Mouse (Mus musculus): Measurements from ENCODE around the gene Odf3b.

Gene Odf3b

DNA sequence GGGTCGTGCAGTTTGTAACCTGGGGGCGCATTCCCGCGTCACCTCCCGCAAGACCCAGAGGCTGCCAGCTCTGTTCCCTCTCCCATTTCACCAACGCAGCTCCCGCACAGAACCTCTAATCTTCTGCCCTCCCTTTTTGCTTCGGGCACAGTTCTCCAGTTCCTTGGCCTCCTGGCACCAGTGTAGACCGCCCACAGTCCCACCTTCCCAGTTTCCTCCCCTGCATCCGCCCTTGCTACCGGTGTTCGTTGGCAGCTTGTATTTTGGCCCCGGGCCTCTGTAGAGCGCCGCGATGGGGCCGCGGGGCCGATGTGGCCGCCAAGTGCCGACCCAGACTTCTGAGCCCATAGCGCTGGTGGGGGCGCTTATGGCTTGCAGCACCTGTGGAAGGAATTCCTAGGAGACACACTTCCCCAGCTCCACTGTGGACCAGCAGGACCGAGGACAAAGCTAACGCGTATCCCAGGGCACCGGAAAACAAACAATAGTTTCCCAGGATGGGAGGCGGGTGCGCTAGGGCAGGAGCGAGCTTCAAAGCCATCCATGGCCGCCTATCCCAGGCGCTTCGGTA is at the start of gene Odf3b:
Gene Odf3b, minus strand, starts transcription at position 452 of the 571 bp plus-strand sequence.
- no peak for DNase-seq (ENCODE audit: low spot score)

DNA sequence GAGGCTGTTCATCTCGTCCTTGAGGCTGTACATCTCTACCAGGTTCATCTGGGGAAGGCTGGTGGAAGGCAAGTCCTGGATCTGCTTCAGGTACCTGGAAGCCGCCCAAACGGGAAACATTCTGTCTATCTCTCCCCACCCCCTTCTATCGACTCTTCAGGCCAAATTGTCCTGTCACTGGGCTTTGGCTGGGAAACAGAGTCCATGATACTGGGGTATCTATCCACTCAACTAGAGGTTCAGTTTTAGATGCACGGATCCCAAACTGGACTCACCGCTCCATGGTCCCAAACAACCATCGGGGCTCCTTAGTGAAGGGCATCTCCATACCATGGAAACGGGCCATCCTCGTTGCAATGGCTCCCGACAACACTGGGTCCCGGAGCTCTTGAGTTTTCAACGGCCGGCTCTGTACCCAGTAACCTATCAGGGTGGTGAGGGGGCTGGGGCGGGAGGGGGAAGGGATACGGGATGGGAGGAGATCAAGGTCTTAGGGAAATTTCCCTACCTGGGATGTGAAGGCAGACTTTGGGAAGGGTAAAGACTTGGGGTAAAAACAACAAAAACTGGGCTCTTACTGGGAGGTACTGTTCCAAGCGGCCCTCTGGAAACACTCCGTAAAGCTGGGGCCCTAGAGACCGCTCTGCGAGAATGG is 49.2 kb upstream of the Odf3b start:
- DNase-seq (ENCODE audit: low spot score): no peak

DNA sequence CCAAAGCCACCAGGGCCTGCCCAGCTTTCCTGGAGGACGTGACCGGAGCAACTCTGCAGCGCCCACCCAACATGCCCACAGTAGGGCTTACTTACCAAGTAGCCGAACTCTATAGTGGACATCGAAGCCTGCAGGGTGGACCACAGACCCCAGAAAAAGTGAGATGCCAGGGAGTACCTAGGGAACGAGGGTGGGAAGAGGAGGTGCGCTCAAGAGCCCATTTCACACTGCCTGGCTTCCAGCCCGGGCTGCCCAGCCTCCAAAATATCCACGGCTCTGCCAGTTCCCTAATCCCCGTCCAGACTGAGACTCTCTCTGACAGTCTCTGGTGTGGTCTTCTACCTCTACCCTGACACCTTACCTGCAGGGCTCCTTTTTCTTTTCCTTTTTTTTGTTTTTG is 47.6 kb upstream of the Odf3b start:
- no peak for DNase-seq (ENCODE audit: low spot score)

DNA sequence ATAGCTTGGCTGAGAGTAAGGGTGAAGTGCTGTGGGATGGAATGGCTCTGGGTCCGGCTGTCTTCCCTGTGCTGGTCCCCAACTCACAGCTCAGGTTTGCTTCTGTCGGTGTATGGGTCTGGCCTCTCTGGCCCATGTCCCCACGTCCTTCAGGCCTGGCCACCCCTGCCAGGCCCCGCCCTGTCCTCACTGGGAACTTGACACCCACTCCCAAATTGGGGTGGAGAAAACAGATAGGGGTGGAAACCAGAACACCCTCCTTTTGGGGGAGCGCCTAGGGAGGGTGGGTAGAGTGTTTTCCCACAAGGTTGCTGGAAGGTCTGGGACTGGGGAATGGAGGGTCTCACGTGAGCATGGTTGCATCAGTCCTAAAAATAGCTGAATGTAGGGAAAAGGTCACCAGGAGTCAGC is 46.6 kb upstream of the Odf3b start, which contains the start of gene Cpt1b:
Gene Cpt1b, minus strand, starts transcription at position 153 of the 411 bp plus-strand sequence.
- DNase-seq (ENCODE audit: low spot score): no peak

DNA sequence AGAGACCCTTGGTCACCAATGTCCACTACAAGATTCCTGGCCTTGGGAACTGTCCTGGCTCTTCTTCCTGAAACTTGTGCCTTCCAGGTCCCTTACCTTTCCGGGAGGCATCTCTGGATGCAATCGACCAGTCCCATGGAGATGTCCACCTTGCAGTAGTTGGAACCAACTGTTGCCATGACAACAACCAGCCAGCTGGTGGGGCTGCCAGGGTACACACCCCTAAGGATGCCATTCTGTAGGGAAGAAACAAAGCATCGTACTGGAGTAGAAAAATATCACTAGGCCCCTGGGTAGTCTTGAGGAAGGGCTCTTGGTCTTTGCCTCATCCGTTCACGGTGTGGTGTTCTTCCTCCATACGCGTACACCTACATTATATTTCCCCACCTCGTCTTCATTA is 45.5 kb upstream of the Odf3b start:
- no peak for DNase-seq (ENCODE audit: low spot score)

DNA sequence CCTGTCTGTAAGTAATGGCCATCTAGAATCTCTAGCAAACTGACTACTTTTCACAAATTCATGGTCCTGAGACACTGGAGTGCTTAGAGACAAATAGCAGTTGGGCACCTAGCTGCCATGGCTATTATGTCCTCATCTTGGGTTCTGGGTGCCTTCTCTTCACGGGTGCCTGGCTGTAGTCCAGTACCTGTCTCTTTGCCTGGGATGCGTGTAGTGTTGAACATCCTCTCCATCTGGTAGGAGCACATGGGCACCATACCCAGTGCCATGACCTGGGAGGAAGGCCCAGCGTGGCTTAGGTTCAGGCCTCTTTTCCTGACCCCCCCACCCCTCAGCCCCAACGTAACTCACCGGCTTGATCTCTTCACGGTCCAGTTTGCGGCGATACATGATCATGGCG is 42.9 kb upstream of the Odf3b start:
- DNase-seq (ENCODE audit: low spot score): no peak

DNA sequence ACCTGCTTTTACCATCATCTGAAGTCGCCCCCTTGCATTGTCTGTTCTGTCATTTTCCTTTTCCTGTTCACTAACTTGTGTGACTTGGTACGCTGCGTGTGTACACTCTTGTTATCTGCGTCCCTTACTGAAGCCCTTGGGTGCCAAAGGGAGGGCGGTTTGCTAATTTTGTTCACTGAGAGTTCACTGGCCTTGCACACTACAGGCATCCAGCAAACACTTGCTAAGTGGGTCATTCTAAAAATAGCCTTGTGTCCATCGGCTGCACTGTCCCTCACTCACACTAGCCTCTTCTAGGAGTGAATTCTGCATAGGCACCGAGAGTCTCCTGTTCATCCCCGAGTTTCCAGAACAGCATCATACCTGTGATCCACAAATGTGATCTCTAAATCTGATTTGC is 36.2 kb upstream of the Odf3b start:
- DNase-seq (ENCODE audit: low spot score): no peak

DNA sequence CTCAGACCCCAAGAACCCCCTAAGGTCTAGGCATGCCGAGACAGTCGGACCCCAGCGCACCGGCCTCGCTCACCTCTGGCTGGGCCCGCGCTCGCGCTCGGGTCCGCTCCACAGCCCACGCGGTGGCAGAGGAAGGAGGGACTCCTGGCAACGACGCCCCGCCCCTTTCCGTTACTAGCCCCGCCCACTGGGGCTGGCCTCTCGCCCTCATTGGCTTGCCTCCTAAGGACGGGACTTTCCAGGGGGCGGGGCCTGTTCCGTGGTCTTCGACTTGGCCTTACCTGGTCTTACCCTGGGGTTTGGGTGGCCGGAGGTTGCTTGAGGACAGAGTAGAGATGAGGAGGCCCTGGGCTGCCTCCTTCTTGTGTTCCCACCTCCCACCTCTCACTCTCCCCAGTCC is 31.0 kb upstream of the Odf3b start, which contains the start of gene Syce3:
Gene Syce3, minus strand, starts transcription at position 386 of the 400 bp plus-strand sequence.
- DNase-seq (ENCODE audit: low spot score): no peak

DNA sequence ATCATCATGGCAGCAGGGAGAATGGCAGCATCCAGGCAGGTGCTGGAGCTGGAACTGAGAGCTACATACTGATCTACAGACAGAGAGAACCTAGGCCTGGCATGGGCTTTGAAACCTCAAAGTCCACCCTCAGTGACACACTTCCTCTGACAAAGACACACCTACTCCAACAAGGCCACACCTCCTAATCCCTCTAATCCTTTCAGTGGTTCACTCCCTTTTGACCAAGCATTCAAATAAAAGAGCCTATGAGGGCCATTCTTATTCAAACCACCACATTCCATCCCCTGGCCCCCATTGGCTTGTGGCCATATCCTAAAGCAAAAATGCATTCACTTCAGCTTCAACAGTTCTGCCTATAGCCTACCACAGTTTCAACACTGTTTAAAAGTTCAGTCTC is 27.6 kb upstream of the Odf3b start:
- no peak for DNase-seq (ENCODE audit: low spot score)

DNA sequence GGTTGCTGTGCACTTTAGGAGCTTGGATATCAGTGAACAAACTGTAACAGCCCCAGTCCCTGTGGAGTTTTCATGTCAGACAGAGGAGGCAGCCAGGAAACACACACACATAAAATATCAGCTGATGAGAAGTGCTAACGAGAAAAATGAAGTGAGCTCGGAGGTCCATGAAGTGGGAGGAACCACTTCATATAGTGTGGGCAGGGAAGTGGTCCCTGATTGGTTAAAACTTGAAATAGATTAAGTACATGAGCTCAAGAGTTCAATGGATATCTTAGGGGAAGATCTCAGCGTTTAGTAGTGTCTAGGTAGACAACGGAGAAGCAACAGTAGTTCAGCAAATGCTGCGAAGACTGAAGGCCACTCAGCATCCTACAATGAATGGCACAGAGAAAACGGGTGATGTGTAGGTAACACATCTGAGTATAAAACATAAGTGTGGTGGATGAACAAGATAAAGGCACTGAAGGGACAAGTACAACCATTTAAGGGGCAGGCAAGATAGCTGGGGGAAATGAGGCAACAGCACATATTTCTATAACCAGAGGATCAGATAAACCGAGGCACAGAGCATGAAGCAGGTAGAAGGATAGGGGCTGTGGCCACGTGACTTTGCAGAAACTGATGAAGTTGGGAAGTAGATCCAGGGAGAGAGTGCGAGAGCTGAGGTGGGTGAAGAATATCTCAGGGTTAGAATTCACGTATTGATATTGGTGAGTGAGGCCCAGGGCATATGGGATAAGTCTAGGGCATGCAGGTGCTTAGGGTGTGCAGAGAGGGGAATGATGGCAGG is 25.9 kb upstream of the Odf3b start:
- DNase-seq (ENCODE audit: low spot score): no peak

DNA sequence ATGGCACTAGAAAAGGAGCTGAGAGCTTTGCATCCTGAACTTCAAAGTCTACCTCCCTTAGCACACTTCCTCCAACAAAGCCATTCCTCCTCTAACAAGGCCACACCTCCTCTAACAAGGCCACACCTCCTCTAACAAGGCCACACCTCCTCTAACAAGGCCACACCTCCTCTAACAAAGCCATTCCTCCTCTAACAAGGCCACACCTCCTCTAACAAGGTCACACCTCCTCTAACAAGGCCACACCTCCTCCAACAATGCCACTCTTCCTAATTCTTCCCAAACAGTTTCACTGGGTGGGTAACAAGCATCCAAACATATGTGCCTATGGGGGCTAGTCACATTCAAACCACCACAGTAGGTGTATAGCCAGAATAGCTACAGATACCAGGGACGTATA is 23.4 kb upstream of the Odf3b start:
- no peak for DNase-seq (ENCODE audit: low spot score)

DNA sequence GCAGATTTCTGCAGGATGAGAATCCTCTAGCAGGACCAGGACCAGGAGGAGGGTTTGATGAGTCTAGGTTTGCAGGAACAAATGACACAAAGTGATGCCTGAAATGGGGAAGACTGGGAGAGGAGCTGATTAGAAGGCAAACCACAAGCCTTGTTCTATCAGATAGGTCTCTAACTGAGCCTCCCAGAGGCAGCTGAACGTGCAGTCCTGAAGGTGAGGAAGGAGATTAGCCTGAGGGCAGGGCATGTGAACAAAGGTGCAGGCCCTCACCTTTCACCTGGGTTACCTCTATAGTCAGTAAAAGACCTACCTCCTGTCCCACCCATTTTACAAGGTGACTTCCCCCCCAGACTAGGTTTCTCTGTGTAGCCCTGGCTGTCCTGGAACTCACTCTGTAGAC is 20.6 kb upstream of the Odf3b start:
- no peak for DNase-seq (ENCODE audit: low spot score)

DNA sequence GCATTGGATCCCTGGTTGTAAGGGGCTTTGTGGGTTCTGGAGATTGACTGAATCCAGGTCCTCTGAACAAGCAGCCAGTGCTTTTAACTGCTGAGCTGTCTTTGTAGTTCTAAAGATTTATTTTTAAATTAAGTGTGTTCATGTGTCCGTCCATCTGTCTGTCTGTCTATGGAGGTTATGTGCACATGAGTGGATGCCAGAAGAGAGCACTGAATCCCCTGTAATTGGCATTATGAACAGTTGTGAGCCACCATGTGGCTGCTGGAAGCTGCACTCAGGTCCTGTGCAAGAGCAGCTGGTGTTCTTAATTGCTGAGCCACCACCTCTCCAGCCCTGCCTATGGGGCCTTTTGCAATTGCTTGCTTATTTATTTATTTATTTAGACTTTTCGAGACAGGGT is 19.1 kb upstream of the Odf3b start:
- DNase-seq (ENCODE audit: low spot score): no peak

DNA sequence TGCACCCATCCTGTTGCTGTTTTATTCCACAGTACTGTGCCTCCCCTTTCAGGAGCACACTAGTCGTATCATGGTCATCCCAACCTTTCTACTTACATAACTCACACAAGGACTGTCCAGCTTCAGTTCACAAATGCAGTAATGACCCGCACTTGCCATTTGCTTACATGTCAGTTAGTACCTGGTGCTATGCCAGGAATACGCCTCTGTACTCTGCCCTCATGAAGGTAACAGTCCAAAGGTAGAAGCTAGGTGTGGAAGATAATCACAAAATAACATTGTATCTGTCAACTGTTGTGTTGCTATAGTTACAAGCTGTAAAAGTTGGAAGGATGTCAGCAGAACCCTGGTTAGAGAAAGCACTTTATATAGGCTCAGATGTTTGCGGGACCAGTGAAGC is 17.8 kb upstream of the Odf3b start:
- no peak for DNase-seq (ENCODE audit: low spot score)

DNA sequence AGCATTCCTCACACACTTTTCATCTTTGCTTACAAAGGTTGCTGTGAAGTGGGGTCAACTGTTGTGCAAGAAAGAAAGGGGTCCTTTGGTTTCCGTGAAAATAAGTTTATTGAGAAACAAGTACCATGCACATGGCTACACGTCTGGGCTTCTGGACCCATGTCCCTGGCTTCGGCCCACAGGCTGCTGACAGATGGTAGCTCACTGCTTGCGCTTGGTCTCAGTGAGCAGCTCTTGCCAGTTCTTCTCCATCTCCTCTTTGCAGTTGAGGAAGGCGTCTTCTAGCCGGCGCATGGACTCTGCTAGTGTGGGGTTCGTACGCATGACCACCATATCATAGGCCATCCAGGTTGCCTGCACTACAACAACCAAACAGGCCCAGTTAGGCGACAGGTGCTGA is 11.0 kb upstream of the Odf3b start:
- DNase-seq (ENCODE audit: low spot score): no peak

DNA sequence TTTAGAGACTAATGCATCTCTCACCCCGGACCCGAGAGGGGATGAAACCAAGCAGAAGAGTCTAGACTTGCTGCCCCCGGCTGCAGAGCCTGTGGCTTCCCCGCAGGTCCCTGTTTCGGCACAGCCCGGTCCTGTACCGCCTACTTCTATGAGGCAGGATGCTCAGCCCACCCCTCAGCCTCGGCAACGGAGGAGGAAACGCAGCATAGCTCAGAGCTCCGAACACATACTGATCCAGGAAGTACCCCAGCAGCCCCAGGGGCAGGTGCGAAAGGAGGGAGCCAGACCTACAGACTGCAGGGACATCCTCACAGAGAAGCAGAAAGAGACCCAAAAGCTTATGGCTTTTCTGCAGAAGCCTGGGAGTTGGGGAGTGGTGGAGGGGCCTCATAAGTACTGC is 8.0 kb upstream of the Odf3b start:
- no peak for DNase-seq (ENCODE audit: low spot score)

DNA sequence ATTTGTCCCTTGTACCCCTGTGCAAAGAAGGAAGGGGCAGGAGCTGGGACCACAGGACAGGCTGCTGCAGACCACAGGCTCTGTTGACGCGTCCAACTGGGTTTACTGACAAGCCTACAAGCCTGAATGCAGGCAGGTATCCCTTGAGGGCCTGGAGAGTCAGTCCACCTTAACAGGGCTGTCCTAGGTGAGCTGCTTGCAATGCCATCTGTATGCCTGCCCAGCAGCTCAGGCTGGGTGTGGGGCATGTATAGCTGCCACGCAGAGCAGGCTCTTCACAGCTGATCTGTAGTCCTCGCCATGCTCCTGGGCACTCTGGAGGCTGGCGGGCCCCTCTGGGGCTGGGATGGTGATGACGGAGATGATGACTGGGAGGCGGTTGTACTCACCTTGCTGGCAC is 5.5 kb upstream of the Odf3b start, which contains the start of gene Klhdc7b:
Gene Klhdc7b, plus strand, starts transcription at position 301 of the 400 bp plus-strand sequence.
- no peak for DNase-seq (ENCODE audit: low spot score)

DNA sequence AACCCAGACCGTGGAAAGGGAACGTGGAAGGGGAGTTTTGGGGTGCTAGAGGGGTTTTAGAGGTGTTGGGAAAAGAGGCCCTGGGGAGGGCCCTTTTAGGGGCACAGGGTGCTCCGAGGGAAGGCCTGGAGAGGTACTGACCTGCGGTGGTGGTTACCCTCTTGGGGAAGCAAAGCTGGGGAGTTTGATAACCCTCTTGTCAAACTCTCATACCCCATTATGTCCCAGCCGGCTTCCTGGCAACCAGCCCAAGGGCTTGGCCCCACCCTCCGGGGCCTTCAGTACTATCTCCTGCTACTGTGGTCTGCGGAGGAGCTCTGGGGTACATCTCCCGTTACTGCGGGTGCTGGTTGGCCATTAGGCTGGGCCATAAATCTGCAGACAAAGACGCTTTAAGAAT is 347 bp upstream of the Odf3b start:
- DNase-seq (ENCODE audit: low spot score): no peak

DNA sequence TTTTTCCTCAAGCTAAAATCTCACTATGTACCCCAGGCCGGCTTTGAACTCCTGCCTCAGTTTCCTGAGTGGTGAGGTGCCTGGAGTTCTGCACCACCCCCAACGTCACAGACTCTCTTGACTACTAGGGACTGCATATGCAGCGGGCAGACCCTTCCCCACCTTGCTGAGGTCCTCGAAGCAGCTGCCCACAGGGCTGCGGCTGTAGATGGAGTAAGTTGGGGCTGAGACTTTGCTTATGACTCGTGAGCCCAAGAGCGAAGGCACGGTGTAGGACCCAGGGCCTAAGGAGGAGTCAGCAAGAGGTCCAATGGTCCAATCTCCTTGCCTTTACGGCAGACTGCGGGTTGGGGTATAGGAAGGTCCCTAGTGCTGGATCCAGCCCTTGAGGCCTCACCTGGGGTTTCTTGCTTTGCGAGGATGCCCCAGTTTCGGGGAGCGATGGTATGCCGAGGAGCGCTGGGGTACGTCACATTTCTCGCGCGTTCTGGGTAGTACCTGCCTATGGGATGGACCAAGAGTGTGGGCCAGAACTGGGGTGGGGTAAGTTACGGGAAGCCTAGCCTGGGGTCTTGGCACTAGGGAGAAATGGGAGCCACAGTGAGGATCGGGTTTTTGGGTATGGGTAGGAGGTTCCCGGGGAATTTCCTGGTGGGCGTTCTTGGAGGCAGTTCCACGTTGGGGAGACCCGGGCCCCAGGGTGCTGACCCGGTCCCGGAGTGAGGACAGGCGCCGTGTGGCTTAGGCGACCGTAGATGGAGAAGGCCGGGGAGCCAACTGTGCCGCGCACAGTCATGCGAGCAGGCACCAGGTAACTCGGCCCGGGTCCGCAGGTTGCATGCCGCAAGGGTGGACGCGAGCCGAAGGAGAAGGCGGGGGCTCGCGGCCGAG is 899 bp downstream of the Odf3b start:
- DNase-seq (ENCODE audit: low spot score): no peak

DNA sequence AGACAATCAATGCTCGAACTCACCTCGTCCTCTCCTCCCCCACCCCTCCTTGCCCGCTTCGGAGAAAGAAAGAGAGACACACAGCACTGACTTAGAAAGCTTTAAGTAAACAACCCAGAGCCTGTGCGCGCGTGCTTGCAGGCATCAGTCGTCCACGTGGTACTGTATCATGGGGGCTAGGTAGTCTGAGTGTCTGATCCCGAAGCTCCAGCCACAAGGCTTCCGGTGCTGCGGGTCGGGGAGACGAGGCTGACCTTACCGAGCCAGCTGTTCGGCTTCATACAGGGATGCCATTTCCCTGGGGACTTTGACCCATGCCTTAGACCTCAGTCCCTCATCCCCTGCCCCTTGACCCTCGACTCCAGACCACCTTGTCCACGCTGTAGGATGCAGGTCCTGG is 1.7 kb downstream of the Odf3b start:
- DNase-seq (ENCODE audit: low spot score): no peak

DNA sequence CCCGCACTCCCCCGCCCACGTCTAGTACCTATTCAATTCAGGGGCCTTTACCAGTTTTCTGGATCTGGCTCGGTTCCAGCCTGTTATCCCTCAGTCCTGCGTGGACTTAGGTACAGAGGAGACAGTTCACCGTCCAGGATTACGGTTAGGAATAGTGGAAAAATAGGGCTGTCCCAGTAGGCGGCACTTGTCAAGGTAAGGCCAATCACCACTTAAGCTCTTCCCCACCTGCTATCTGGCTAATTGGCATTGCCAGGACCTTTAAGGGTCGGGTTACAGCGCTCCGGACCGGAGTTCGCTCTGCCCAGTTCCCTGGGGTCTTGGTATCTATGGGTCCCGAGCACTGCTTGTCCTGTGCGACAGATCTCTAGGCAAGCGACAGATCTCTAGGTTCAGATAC is 2.1 kb downstream of the Odf3b start, which contains the start of gene Tymp:
Gene Tymp, minus strand, starts transcription at position 83 of the 400 bp plus-strand sequence.
- no peak for DNase-seq (ENCODE audit: low spot score)

DNA sequence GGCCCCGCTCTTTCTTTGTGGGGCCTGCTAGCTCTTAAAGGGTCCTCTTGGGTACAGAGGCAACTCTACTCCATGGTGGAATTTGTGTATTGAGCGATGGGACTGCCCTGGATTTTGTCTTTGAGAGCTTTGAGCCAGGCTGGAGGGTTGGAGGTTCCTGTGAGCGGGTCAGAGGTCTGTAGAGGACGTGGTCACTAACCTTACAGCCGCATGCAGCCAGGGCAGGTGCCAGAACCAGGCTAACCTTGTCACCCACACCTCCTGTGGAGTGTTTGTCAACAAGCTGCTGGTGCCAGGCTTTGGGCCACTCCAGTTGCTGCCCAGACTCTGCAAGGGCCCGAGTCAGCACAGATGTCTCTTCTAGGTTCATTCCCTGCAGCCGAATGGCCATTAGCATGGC is 3.0 kb downstream of the Odf3b start:
- no peak for DNase-seq (ENCODE audit: low spot score)

All from layer of hippocampus, adult 9-10 months (tissue).